Mouse (Mus musculus) cerebellum, postnatal 25 days (tissue): ENCODE measurements at regions not wholly inside any gene's neighbourhood (a gene's known extent, or its start where the extent isn't known, plus 50 kb on each side); places are given as distances from the start of the nearest gene placed in this dataset.

Experiments used
- DNase-seq, 2 experiments: peaks; one replicate each; pipeline ENCODE4 v3.0.0; 2021; ENCODE audit warnings: mixed read lengths in 2 of 2

DNA sequence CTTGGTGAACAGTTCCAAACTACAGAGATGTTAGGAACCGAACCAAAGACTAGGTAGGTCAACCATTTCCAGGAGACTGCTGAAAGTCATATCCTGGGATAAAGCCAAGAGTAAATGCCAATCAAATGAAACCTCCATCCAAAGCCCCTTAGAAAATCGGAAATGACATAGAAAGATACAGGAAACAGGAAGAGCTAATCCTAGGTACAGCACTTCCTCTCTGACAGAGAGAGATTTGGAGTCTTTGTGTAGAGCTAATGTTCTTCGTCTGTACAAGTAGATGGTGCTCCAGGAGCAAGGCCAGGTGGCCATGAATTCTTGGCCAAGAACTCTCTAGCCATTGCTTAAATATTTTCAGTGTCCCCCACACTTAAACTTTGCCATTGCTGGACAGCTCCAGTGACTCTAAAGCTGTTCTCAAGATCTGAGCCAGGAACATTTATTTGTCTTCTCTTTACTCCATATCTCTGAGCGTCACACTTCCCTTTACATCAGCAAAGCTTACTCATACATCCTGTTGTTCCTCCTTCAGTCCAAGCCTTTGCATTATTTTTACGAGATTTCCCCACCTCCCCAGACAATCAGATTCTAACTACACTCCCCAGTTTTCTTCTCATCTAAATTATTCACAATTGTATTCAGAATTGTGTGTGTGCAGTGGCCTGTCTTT, 199.1 kb upstream of the Zbtb20 start:
- no peak for DNase-seq

DNA sequence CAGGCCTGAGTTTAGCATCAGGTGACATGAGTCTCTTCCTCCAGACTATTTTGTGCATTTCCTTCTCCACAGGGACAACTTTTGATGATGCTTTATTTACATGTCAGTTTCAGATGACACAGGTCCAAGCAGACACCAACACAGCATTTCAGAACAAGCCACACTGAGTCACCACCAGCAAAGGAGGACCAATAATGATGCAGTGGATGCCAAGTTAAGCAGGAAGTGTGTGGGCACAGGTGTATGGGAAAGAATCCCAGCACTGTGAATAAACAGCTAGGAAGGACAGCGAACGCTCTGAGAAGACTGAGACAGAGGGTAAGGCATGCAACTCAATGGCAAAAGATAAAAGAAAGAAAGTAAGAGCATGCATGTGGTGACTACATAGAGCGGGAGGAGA, 200.7 kb upstream of the Zbtb20 start:
- no peak for DNase-seq

DNA sequence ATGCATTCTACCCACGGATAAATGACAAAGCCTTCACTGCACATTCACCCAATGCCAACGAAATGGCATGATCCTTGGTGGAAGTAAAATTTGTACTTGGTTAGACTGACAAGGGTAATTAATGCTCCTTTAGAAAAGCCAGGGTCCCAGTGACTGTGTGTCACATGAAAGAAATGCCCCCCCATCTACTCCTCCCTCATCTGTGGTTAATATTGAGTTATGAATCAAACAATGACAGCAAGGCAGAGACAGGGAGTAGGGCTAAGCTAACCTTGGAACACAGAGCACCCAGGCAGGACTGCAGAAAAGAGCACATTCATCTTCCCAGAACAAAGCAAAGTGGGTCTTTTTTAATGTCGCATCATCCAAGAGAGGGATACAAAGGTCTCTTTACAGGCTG, 209.1 kb upstream of the Zbtb20 start:
- DNase-seq = no peak

DNA sequence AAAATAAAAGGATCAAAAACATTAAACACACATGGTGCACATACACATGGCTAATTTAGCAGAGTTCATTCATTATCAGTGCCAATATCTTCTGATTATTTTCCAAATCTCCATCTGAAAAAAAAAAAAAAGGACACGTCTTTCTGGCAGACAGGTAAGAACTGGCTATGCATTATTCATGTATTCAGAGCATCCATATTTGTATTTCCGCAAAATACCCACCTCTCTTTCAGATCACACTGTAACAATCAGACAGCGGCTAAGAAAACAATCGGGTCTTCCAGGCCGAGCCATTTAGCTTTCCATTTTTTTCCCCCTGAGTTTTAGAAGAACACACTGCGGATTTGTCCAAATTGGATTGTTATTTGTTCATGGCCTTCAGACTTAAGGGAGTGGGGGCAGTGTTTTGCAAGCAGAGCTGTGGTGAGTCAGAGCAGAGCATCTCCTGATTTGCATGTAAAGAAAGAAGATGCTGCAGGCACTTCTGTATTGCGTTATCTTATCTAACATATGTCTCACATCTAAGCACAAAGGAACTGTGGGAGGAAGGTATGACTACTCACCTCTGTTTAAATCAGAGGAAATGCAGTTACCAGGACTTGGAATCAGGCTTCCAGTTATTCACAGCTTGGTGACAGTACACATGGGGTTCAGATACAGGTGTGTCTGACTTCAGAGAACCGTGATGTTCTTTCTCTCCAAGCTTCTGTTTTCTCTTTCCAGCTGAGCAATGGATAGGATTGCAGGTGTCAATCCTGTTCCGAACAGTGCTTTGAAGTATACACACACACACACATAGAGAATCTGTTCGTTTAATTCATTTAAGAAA, 223.6 kb upstream of the Zbtb20 start:
- DNase-seq = no peak

DNA sequence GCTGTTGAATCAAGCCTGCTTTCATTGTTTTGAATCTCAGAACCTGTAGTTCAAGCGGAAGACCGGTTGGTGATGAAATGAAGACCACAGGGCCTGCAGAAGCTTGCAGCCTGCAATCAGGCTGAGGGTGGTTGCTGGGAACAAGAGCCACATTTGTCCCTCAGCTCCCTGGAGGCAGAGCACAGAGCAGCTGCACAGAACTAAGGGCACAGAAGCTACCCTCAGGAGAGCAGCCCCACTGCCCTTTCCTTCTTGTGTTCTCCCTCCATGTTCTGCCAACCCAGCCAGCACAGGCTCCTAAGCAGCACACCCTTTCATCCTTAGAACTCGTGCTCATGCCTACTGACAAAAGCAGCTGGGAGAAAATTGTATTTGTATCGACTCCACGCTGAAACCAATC, 225.9 kb upstream of the Zbtb20 start:
- DNase-seq = no peak

DNA sequence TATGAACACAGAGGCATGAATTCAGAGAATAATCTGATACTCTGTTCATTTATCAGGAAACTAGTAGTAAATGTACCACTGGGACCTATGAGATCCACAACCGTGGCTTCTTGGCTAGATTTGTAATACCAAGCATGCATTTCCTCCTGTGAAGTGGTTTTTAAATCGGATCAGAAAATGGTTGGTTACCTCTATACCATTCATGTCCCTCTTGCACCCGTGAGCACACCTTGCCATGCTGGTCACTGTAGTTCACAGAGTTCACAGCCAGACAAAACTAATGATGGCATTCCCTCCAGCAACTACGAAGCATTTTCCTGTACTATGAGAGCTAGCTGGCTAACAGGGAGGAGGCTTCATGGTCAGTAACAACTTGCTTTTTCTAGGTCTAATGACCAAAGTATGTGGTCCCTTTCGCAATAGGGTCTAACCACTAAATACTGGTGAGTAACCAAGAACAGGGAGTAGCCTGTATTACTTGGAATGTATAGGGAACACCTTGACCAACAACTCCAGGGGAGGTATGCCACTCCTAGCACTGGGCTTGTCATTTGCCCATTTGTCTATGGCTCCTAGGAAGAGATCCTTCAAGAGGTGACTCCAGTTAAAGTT, 227.0 kb upstream of the Zbtb20 start:
- no peak for DNase-seq

DNA sequence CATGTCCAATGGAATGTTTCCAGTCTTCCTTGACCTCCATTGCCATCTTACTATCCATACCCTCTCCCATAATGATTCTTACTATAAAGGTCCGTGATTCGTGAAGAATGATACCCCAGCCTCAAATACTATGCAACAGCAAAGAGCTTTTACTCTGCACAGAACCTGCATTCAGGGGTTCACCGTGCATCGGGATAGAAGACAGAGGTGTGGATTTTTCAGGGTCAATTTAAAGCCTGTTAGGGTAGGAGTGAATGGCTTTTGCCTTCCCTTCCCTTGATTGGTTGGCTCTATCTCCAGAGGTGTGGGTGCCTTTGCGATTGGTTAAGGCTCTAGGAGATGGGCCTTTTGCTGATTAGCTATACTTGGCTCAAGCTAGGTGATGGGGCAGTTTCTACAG, 227.9 kb upstream of the Zbtb20 start:
- DNase-seq = no peak

DNA sequence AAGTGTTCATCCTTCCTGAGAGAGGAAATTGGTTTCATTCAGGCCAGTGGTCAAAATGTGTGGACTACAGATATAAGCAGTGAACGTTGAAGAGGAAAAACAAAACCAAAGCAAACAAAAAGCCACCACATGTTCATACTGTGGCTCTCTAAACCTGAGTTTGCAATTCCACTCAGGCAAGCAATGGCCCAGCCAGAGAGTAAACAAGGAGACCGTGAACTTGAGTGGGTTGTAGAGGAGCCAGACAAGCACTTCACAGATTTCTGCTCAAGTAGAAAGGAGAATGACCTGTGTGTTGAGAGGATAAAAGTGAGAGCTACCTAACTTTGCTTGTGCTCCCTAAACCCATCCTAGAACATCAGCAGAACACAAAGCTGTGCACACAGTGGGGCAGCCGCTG, 239.9 kb upstream of the Zbtb20 start:
- DNase-seq = no peak

DNA sequence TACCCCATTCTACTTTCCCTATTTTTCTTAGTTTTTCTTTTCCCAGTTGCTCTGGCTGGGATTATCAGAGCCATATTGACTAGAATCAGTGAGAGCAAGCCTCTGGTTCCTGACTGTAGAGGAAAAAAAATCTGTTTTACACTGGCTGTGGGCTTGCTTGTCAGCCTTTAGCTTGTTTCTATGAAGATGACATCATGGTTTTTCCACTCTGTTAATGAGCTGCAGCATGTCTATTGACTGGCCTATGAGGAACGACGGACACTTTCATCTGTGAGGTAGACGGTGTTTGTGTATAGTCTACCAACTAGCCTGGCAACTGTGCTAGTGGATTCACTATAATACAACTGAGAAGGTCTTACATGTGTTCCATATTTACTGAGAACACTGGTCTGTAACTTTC, 248.0 kb upstream of the Zbtb20 start:
- no peak for DNase-seq

DNA sequence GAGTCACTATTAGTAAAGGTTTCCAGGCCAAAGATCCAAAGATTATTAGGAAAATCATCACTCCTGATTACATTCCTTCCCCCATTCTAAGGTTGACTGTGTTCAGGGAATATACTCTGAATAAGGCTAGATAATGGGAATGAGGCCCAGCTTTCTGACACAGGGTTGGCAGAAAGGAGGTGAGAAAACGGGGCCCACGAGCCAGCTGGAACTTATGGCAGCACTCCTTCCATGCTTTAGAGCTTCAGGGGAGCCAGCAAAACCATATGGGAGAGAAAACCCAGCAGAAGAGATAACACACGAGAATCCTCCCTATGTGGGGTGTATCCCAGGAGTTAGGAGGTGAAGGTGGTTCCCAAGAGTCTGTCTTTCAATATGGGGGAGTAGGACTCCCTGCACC, 259.8 kb upstream of the Zbtb20 start:
- DNase-seq = peak; percentile 48 to 67

DNA sequence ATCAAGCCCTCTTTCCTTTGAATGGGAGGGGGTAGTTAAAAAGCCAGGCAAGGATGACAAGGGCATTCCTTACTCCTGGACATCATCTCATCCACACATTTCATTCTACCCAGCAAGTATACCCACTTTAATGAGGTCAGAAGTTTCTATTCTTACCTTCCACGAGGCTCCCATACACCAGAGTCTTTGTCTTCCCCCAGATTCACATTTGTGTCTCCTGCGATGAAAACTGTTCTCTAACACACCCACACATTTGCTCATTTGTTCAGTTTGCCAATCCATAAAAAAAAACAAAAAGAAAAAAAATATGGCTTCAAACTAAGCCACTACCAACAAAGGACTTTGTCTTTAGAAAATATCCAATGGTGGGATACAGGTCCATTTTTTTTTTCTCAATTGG, 263.7 kb upstream of the Zbtb20 start:
- DNase-seq = no peak

DNA sequence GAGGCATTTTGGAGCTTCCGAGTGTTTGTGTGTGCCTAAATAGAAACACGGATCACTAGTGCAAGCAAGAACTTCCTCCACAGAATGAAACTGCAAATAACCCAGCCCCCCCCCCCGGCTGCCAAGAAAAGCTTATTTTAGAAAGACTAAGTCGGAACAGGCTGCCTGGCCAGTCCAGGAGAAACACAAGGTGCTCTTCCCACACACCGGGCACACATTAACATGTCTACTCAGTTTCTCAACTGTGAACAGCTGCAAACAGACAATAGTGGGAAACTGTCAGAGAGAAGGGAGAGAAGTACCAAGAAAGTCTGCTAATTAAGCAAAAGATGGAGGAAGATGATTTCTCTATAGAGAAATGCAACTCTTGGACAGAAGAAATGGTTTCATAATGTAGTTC, 267.3 kb upstream of the Zbtb20 start:
- DNase-seq = no peak

DNA sequence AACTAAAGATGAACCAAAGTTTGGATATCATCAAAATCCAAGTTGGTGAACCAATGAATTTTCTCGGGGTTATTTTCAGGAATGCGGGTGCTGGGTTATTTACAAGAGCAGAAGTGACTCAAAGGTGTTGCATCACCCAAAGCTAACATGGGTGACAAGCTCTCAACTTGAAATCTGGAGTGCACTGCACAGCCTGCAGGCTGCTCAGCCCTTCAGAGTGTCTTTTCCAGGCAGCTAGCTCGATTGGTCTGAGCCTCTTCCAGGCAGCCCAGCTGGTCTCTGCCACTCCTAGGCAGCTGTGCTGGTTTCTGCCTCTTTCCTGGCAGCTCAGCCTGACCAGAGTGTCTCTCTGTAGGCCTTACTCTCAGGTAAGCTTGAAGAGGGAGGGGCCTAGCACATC, 251.9 kb upstream of the Gap43 start:
- DNase-seq = no peak

DNA sequence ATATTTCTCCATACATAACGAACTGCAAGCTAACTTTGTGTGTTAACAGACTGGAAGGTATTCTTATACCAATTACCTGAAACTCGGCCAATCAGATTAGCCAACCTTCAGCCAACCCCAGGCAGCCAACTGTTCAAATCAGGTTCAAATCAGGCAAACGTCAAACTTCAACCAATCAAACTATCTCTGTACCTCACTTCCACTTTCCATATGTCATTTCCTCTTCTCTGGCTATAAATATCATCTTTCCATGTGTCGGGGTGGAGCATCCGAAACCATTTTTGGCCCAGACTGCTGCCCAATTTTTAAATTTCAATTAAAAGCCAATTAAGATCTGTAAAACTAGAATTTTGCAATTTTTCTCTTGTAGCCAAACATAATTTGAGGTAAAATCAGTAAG, 251.1 kb upstream of the Gap43 start:
- DNase-seq = no peak

DNA sequence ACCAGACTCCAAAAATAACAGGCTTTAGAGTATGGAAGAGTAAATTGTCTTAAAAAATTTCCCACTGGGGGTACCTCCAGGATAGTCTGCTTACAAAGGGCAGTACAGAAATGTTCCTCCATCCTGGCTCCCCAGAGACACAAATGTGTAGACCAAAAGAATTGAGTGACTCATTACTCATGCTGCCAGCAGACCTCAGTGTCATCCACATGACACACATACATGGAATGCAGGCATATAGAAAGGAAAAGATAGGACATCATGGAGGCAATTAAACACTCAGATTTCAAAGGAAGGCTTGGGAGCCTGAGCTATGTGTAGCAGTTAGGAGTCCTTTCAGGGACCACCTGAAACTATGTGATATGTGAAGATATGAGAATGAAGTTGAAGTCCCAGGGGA, 245.7 kb upstream of the Gap43 start:
- no peak for DNase-seq

DNA sequence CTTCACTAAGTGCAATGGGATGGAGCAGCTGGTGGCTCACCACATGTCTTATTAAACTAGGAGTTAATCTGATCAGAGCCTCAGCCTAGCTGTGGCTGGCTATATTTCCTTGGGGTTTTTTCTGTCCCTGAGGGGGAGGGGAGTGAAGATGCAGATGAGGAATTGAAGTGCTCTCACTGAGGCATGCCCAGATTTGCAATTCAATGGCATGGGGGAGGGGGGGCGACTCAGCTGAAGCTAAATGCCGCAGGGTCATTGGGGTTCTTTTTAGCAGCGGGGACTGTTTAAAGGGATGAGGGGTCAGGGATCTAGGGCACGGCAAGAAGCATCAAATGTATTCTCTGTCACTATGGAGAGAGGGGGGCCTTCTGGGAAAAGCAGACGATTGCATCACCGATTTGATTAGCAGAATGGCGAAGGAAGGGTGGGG, 235.1 kb upstream of the Gap43 start:
- DNase-seq = no peak

DNA sequence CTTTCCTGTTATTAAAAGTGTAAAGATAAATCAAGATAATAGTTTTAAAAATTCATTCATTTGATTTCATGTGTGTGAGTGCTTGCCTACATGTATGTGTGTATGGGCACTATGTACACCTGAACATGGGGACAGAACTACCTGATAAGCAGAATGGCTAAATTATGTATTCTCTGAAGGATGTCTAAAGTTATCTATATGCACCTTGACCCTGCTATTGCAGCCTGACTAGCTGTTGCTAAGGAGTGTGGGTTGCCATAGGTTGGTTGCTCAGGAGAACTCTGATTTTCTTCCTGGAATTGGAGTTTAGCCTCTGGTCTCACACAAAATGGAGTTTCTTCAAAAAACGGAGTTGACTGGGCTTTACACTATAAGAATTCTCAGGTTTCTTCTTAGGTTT, 234.5 kb upstream of the Gap43 start:
- no peak for DNase-seq

DNA sequence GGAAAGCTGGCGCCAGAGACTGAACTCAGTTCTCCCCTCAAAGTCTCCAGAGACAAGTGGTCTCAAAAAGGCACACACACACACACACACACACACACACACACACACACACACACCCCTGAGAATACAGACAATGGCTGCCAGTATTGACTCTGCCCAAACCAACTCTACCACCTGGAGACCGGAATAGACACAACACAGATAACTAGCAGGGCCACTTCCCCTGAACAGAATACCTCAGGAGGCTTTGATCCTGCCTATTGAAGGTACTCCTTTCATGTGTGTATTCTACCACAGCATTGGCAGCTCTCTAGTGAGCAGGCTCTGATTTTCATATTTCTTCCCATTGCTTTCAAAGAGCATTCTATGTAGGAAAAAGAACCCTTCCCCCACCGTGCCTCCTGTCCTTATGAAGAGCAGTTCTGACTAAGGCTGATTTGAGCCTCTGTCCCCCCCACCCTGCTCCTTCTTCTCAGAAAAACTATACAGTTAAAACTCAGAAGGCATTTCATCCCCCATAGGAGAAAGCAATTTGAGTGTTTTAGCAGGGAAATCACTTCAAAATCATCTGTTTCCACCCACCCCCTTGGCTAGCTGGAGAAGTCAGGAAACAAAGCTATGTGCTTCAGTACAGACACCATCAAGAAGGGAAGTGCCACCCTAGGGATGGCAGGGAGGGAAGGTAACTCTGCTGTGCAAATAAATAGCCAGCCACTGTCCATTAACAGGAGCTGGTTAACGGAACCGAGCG, 230.0 kb upstream of the Gap43 start:
- no peak for DNase-seq

DNA sequence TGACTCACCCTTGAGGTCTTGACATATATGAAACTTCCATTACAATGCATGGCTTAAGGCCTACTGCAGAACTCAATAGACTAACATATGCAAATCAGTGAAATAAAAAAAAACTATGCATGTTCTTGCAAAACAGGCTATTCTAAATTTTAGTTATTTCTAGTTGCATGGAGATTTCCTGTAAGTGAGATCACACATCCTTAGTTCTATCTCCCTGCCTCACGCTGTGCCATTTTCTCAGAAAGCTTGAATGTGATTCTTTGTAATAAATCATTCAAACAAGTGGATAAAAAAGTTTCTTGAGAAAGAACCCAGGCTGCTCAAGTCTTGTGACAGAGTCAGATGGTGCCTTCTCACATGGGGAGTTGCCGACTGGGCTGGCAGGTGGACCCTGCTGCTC, 228.9 kb upstream of the Gap43 start:
- no peak for DNase-seq

DNA sequence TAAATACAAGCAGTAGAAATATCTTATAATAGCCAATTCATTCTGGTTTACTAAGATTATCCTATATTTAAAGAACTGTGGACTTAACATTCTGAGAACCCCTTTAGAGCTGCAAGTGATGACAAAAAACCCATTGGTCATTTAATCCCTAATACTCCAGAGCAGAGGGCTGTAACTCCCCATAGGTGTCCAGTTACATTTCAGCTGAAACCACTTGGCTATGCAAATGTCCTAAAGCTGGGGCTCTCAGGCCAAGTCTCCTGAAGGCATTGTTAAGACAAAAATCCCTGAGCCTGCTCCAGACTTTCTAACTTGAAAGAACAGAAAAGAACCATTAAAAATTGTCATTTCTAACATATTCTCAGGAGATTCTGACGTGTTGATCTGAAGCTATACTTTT, 209.1 kb upstream of the Gap43 start:
- DNase-seq = no peak

DNA sequence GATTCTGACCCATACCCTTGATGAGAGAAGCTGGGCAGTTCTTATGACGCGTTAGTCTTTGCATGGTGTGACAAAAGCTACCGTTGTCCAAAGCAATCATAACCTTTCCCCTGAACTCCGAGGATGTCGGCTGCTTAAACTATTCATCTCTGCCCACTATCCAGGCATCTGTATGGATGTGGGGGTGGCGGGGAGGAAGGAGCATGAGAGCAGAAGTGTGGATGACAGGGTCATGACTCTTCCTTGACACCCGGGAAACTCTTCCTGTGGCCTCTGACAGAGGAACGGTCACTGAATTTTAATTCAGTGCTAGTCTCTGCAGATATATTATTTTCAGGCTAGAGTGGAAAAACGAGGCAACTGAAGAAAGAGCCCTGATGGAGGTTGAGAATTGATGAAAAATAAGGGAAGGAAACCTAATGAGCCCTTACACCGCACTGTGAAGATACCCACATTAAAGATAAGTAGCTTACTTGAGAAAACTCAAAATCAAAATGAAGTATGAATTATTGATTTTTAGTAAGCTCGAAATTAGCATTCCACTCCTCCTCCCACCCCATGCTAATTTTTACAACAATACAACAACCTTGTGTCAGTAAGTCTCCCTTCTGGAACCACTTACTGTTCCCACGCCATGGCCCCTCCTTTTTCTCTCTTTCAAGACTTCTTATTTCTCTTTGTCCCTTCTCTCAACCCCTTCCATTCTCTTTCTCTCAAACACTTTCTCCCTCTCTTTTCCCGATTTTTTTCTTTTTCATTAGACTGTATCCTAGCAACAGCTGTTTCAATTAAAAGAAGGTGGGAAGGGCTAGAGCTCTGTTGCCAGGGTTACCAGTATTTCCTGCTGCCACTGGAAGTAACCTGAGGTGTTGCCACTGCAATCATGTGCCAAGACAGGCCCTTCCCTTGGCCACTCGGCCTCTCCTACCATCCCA, 206.0 kb upstream of the Gap43 start:
- DNase-seq = no peak

DNA sequence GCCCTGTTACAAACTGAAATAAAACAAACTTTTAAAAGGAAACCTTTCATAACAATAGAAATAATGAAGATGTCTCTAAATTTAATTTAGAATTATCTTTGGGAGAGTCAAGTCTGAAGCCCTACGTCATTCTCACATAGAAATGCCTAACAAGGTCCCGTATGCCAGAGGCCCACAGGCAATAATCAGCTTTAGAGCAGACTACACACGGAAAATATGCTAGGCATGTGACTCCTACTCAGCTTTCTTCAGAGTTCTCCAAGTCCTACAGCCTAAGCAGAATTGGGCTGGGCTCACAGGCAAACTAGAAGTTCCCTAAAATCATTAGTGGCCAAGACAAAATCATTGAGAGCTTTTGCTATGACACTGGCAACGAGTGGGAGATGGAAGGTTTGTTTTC, 176.9 kb upstream of the Gap43 start:
- DNase-seq = no peak
